Mouse (Mus musculus): ENCODE measurements at regions not wholly inside any gene's neighbourhood (a gene's known extent, or its start where the extent isn't known, plus 50 kb on each side); places are given as distances from the start of the nearest gene placed in this dataset.
"Not testable (repeated sequence)": the region's sequence is repeated elsewhere in the genome, so short reads cannot be mapped to it uniquely, and the experiment has no call there.

DNA sequence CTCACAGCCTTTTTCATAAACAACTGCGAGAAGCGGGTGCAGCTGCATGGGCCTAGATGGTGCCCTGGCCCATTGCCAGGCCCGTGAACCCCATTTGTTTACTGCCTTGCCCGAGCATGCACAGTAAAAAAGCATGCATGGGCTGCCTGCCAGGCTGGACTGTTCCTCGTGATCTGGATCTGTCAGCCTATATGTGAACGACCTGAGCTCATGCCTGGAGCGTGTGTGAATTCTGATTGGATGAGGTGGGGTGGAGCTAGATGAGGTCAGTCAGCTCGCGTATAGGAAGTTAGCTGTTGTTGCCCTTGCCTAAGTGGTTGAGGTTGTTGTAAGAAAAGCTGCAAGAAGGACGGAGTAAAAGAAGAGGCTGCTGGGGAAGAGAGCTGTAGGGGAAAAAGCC is 194.9 kb downstream of the Teddm3 start:
- H3K4me3 ChIP-seq: no peak overlapping the region
- 65% methylated on average over 10 of the region's 10 CpGs for WGBS
- H3K4me2 ChIP-seq: no peak overlapping the region
- no peaks in the 10 kb centered on the region for H3K36me3 ChIP-seq
- H3K9me3 ChIP-seq (replicated peaks): no peaks in the 10 kb centered on the region
- H3K27ac ChIP-seq (ENCODE audit: poor library complexity, severe bottlenecking): no peak overlapping the region; the same call in 1 of the 2 replicates
- peaks cover 7% of the 10 kb centered on the region; the same call in 1 of the 2 replicates for H3K4me1 ChIP-seq (replicated peaks)
- no peak for ATAC-seq (ENCODE audit: insufficient number of reproducible peaks, low FRiP score)
- no peak overlapping the region for H3K9ac ChIP-seq
- H3K27me3 ChIP-seq (replicated peaks): no peaks in the 10 kb centered on the region

DNA sequence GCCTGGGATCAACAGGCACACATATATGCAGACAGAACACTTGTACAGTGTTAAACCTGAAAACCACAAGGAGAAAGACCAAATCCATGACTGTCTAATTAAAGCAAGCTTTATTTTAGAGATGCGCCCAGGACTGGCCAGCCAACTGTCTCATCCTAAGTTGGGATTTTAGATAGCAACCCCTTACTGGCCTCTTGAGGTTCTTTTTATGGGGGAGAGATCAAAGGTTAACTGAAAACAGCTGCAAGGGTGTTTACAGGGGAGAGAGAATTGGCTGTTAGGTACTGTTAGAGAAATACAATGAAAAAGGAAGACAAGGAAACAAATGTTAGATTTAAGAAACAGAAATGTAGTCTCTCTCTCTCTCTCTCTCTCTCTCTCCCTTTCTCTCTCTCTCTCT is 202.4 kb upstream of the Thpo start:
- H3K27me3 ChIP-seq (replicated peaks): no peaks in the 10 kb centered on the region
- H3K27ac ChIP-seq (ENCODE audit: poor library complexity, severe bottlenecking): no peak overlapping the region
- ATAC-seq (ENCODE audit: insufficient number of reproducible peaks, low FRiP score): no peak
- no peak overlapping the region for H3K4me3 ChIP-seq
- H3K4me1 ChIP-seq (replicated peaks): no peaks in the 10 kb centered on the region
- no peak overlapping the region for H3K4me2 ChIP-seq
- no peaks in the 10 kb centered on the region for H3K36me3 ChIP-seq
- H3K9ac ChIP-seq: no peak overlapping the region
- 78% methylated on average over 1 of the region's 1 CpGs for WGBS
- no peaks in the 10 kb centered on the region for H3K9me3 ChIP-seq (replicated peaks)

- not testable (repeated sequence) for H3K27ac ChIP-seq (ENCODE audit: poor library complexity, severe bottlenecking); ATAC-seq (ENCODE audit: insufficient number of reproducible peaks, low FRiP score)
These were observed 200.5 kb upstream of the Thpo start for GRCm38 (mm10) chr16:20934846-20935245.

GRCm38 (mm10) chr16:20930003-20930402 is 195.7 kb upstream of the Thpo start:
- not testable (repeated sequence) for H3K4me2 ChIP-seq; H3K9ac ChIP-seq; H3K27me3 ChIP-seq (replicated peaks); H3K4me1 ChIP-seq (replicated peaks); H3K27ac ChIP-seq (ENCODE audit: poor library complexity, severe bottlenecking); ATAC-seq (ENCODE audit: insufficient number of reproducible peaks, low FRiP score); H3K9me3 ChIP-seq (replicated peaks); H3K4me3 ChIP-seq; H3K36me3 ChIP-seq
- 76% methylated on average over 5 of the region's 5 CpGs for WGBS

More at GRCm38 (mm10) chr16:20934846-20935245, 200.5 kb upstream of the Thpo start:
- not testable (repeated sequence) for H3K4me2 ChIP-seq; H3K9ac ChIP-seq; H3K4me1 ChIP-seq (replicated peaks); H3K4me3 ChIP-seq; H3K9me3 ChIP-seq (replicated peaks); H3K27me3 ChIP-seq (replicated peaks); H3K36me3 ChIP-seq

DNA sequence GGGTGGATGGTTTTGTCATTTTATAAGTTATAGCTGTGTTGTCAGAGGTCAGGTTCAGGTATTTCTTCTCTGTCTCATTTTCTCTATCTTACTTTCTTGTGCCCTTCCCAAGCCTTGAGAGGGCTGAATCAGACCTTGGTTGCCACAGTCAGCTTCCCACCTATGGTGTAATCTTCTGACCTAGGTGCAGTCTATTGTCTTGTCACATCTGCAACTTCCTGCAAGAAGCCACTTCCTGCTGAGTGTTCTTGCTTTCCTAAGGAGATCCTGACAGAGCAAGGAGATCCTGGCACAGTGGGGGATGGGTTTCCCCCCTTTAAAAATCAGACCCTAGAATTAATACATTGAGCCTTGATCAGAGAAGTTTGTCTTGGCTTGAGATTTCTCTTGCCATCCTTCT is 191.5 kb upstream of the Thpo start:
- not testable (repeated sequence) for H3K4me1 ChIP-seq (replicated peaks); ATAC-seq (ENCODE audit: insufficient number of reproducible peaks, low FRiP score); H3K27me3 ChIP-seq (replicated peaks); H3K4me2 ChIP-seq; H3K9me3 ChIP-seq (replicated peaks); H3K36me3 ChIP-seq; H3K4me3 ChIP-seq; H3K27ac ChIP-seq (ENCODE audit: poor library complexity, severe bottlenecking); H3K9ac ChIP-seq

GRCm38 (mm10) chr16:20910864-20911263 is 176.6 kb upstream of the Thpo start:
- H3K4me2 ChIP-seq; H3K27ac ChIP-seq (ENCODE audit: poor library complexity, severe bottlenecking); H3K36me3 ChIP-seq; H3K27me3 ChIP-seq (replicated peaks); H3K9me3 ChIP-seq (replicated peaks); H3K4me1 ChIP-seq (replicated peaks); ATAC-seq (ENCODE audit: insufficient number of reproducible peaks, low FRiP score); H3K9ac ChIP-seq; H3K4me3 ChIP-seq: not testable (repeated sequence)
- 58% methylated on average over 3 of the region's 3 CpGs for WGBS

DNA sequence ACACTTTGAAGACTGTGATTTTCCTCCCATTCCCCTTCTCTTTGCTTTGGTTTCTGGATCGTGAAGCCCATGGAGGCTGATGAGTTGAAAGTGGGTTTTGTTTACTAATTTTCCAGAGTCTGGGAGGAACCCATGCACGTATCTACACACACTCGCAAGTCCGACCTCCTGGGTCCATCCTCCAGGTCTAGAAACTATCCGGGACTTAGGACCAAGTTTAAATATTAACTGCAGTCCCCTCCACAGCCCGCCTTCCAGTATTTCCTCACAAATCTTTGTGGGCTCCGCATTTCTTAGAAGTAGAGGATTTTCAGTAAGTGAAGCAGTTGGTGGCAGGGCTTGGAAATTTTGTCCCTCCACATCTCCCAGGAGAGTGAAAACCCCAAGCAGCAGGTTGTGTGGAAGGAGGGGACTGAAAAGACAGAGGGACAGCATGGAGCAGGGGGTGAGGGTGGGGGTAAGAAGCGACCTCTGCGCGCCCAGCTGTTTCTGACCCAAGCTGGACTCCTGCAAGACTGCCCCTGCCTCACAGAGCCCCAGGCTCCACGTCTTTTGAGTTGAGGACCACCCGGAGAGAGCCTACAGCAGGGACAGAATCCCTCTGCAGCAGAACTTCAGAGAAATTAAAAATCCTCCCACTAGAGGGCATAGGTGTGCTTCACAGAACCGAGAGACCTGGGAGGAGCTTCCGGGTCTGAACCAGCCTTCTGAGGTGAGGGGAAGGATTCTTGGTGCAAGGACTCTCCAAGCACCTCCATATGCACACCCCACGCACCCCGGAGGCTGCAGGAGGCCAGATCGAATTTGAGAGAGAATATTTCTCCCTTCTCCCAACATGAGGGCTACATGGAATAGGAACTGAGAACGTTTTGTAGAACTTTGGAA is 174.4 kb upstream of the Thpo start:
- ATAC-seq (ENCODE audit: insufficient number of reproducible peaks, low FRiP score): not testable (repeated sequence)

DNA sequence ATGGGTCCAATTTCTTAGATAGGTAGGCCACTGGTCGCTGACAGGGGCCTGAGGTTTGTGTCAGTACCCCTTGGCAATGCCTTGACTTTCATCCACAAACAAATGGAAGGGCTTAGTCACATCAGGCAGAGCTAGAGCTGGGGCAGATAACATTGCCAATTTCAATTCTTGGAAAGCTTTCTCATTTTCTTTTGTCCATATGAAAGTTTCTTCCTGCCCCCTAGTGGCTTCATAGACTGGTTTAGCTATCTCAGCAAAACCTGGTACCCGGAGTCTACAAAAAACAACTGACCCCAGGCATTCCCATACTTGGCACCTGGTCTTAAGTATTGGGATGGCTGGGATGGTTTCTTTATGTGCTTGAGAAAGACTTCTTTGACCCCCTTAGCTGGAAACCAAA is 161.4 kb upstream of the Thpo start:
- Histone ChIP-seq H3K9ac (no peak overlapping the region), H3K36me3 (no peaks in the 10 kb centered on the region), H3K9me3 (replicated peaks) (no peaks in the 10 kb centered on the region), H3K4me3 (no peak overlapping the region), H3K27me3 (replicated peaks) (no peaks in the 10 kb centered on the region), H3K4me2 (no peak overlapping the region), H3K27ac (ENCODE audit: poor library complexity, severe bottlenecking) (no peak overlapping the region), H3K4me1 (replicated peaks) (no peaks in the 10 kb centered on the region)
- no peak for ATAC-seq (ENCODE audit: insufficient number of reproducible peaks, low FRiP score)
- 36% methylated on average over 2 of the region's 2 CpGs for WGBS

More for the DNA sequence above, 174.4 kb upstream of the Thpo start:
- not testable (repeated sequence) for H3K9me3 ChIP-seq (replicated peaks); H3K27me3 ChIP-seq (replicated peaks); H3K27ac ChIP-seq (ENCODE audit: poor library complexity, severe bottlenecking); H3K4me3 ChIP-seq; H3K9ac ChIP-seq; H3K36me3 ChIP-seq; H3K4me2 ChIP-seq; H3K4me1 ChIP-seq (replicated peaks)
- 33% methylated on average over 17 of the region's 18 CpGs for WGBS

DNA sequence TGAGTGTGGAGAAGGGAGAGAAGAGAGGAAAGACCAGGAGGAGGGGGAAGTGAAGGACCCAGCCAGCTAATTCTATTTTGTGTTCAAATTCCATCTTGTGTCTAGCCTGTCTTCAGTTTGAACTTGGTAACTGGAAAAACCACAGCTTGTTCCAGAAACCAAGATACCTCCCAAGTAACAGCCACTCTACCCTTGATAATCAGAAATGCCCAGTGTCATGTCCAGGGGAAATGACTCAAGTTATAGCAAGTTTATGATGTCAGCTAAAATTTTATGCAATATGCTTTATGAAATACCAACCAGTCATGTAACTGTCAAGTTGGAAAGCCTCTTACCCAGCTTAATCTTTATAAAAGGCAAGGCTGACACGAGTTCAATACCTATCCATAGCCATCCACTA is 137.4 kb upstream of the Thpo start:
- WGBS: 42% methylated on average over 1 of the region's 1 CpGs
- H3K4me3 ChIP-seq: no peak overlapping the region
- H3K9ac ChIP-seq: no peak overlapping the region
- no peaks in the 10 kb centered on the region for H3K4me1 ChIP-seq (replicated peaks)
- no peaks in the 10 kb centered on the region for H3K27me3 ChIP-seq (replicated peaks)
- H3K36me3 ChIP-seq: no peaks in the 10 kb centered on the region
- ATAC-seq (ENCODE audit: insufficient number of reproducible peaks, low FRiP score): no peak
- no peaks in the 10 kb centered on the region for H3K9me3 ChIP-seq (replicated peaks)
- H3K27ac ChIP-seq (ENCODE audit: poor library complexity, severe bottlenecking): no peak overlapping the region
- no peak overlapping the region for H3K4me2 ChIP-seq

GRCm38 (mm10) chr16:20866771-20867170 is 132.5 kb upstream of the Thpo start:
- H3K9me3 ChIP-seq (replicated peaks): peaks cover 7% of the 10 kb centered on the region; the same call in 1 of the 2 replicates
- no peak overlapping the region for H3K27ac ChIP-seq (ENCODE audit: poor library complexity, severe bottlenecking)
- H3K9ac ChIP-seq: no peak overlapping the region
- 78% methylated on average over 1 of the region's 1 CpGs for WGBS
- ATAC-seq (ENCODE audit: insufficient number of reproducible peaks, low FRiP score): no peak
- no peaks in the 10 kb centered on the region for H3K36me3 ChIP-seq
- H3K4me3 ChIP-seq: no peak overlapping the region
- no peaks in the 10 kb centered on the region for H3K4me1 ChIP-seq (replicated peaks)
- no peaks in the 10 kb centered on the region for H3K27me3 ChIP-seq (replicated peaks)
- H3K4me2 ChIP-seq: no peak overlapping the region

- Histone ChIP-seq H3K27me3 (replicated peaks) (no peaks in the 10 kb centered on the region), H3K9ac (no peak overlapping the region), H3K36me3 (no peaks in the 10 kb centered on the region), H3K4me3 (no peak overlapping the region), H3K4me1 (replicated peaks) (no peaks in the 10 kb centered on the region), H3K27ac (ENCODE audit: poor library complexity, severe bottlenecking) (no peak overlapping the region), H3K4me2 (no peak overlapping the region), H3K9me3 (replicated peaks) (peaks cover 10% of the 10 kb centered on the region; the same call in 1 of the 2 replicates)
- ATAC-seq (ENCODE audit: insufficient number of reproducible peaks, low FRiP score): no peak
- WGBS: 93% methylated on average over 4 of the region's 4 CpGs
These were observed 126.9 kb upstream of the Thpo start for GRCm38 (mm10) chr16:20861256-20861655.

- 84% methylated on average over 3 of the region's 3 CpGs for WGBS
- not testable (repeated sequence) for H3K4me3 ChIP-seq
These were observed 126.3 kb upstream of the Thpo start for GRCm38 (mm10) chr16:20860606-20861005.

More at GRCm38 (mm10) chr16:20860606-20861005, 126.3 kb upstream of the Thpo start:
- H3K4me2 ChIP-seq; H3K9me3 ChIP-seq (replicated peaks); H3K9ac ChIP-seq; ATAC-seq (ENCODE audit: insufficient number of reproducible peaks, low FRiP score); H3K27ac ChIP-seq (ENCODE audit: poor library complexity, severe bottlenecking); H3K36me3 ChIP-seq; H3K4me1 ChIP-seq (replicated peaks); H3K27me3 ChIP-seq (replicated peaks): not testable (repeated sequence)
